Mouse (Mus musculus): ENCODE data around the gene Thbd.

DNA sequence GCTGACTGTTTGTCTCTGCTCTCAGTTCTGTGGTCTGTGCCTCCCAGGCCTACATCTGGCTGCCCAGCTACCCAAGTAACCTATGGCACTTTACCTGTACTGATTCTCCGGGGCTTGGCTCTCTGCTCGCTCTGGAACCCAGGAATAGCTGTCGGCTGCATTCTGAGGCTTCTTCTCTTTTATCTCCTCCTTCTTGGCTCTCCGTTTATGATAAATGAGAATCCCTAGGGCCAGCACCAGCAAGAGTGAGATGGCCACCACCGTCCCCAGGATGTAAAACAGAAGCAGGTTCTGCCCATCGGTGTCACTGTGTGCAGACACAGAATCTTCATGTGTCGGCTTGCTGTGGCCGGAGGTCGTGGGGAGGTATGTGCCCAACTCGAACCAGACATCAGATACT lies 33.4 kb upstream of the Thbd start:
- TF ChIP-seq CTCF (IDR thresholded peaks at IDR 0.05) (no peak), EP300 (IDR thresholded peaks at IDR 0.05) (no peak)

Measured in lung, postnatal 0 days (tissue).